Mouse (Mus musculus): ENCODE measurements around the gene Plekha6.

DNA sequence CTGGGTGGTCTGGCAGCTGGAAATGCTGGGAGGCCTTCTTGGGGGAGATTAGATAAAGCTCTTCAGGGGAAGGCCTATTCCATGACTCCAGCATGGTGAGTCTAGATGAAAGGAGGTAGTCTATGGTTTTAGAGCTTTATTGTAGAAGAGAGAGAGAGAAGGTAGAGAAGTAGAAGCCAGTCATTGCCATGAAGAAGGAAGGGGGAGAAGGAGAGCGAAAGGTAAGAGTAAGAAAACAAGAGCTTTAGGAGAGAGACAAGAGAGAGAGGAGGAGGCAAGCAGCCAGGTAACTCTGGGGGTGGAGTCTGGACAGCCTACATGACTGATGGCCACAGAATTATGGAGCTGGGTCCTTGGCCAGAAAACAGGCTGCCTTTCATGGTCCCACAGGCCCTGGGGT lies 186.2 kb downstream of the Plekha6 start, which contains the start of gene Ren1:
- no peak for TF ChIP-seq GATA1 (IDR thresholded peaks at IDR 0.05; ENCODE audit: borderline replicate concordance, low read length)
- no peak for TF ChIP-seq FLI1 (IDR thresholded peaks at IDR 0.05; ENCODE audit: low read length)
